Mouse (Mus musculus) hindlimb bud, embryonic 11.5 days (tissue): Measurements from ENCODE around the gene Ssr3.

ENCODE experiments used
- DNase-seq: peaks from one replicate; pipeline ENCODE4 v3.0.0-alpha.2; 2012; ENCODE audit warnings: low read depth, low spot score; ENCODE audit errors: extremely low spot score

Ssr3 gene

DNA sequence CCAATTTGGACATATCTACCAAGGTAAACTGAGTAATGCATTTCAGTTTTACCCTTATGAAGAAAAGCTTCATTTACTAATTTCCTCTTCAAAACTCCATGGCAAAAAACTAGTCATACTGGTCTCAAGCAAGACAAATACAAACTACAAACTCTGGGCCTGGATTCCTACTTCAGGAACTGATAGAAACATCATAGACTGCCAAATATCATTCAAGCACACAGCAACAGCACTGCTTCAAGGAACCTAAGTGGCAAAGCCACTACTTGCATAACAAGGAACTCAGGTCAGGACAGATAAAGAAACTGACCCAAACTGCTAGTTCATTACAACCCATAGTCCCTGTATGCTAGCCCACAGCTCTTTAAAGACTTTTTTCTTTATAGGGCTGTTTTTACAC lies 13.7 kb downstream of the Ssr3 start:
- DNase-seq: no peak

GRCm38 (mm10) chr3:65374729-65375128 lies 17.7 kb downstream of the Ssr3 start:
- DNase-seq: no peak

DNA sequence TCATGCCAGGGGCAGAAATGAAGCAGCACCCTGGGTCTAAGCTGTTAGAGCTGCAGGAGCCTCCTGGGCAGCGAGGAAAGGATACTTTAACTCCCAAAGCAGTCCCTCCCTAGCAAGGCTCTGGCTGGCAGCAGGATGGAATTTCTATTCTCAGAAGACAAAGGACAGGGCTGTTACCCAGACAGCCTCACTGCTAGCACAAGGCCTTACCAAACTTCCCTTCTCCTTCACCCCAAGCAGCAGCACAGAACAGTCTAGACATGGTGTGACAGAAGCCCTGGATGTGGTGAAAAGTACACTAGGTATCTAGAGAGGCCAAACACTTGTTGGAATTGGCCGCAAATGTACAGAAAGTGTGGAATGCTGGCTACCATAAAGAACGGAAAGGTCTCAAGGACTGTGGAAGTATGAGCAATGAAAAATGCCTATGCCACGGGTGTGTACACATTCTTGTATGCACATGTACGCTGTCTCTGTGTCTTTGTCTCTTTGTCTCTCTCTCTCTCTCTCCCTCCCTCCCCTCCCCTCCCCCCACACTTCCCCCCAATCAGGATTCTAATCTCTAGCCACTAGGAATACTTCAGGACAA lies 18.7 kb downstream of the Ssr3 start:
- DNase-seq: no peak

GRCm38 (mm10) chr3:65372552-65372951 lies 19.9 kb downstream of the Ssr3 start:
- DNase-seq: no peak

GRCm38 (mm10) chr3:65367944-65368343 lies 24.5 kb downstream of the Ssr3 start:
- no peak for DNase-seq

GRCm38 (mm10) chr3:65365921-65366710 lies 26.3 kb downstream of the Ssr3 start:
- no peak for DNase-seq

DNA sequence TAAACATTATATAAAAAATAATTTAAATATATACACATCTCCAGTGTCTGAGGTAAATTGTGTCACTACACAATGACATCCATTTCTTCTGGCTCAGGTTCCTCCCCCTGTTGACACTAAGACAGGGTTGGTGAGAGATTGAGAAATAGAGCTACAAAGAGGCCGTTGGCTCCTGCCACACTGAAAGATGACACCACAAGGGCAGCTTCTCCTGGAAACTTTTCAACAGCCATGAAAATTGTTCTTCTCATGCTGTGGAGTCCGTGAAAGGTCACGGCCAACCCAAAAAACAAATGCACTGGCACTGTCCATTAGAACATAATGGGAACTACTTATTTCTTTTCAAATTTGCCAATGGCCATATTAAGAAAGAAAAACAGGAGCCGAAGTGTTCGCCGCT lies 27.2 kb downstream of the Ssr3 start:
- DNase-seq: no peak

DNA sequence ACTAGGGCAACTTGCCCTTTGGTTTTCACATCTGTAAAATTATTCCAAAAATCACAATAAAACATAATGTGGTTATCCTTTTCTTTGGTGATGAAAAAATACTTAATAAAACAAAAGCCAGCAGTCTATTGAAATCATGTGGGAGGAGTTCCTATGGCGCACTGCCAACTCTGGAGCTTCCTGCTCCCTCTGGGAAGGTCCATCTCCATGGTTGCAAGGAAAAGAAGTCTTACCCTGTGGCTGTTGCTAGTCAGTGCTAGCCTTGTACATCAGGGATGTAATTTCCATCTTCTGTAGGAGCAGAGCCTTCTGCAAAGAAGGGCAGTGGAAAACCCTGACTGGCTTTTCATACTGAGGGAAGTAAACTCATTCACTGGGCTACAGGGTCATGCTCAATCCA lies 29.0 kb downstream of the Ssr3 start:
- no peak for DNase-seq

GRCm38 (mm10) chr3:65360163-65360969 lies 32.1 kb downstream of the Ssr3 start:
- DNase-seq: no peak

DNA sequence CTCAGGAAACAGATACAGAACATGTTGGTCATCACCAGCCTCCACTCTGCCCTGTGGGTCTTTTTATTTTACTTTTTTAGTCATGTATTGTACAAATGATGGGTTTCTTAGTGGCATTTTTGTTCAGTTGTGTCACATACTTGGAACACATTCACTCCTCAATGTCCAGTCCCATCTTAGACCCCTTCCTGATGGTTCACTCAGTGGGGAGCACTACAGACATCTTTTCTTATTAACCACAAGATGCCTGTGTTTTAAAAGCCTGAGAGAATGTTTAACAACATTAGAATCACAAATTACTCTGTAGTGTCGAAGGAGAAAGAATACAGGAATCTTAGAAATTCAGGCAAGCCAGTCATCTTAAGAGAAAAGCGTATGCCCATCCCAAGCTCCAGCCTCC lies 33.6 kb downstream of the Ssr3 start:
- DNase-seq: no peak

- no peak for DNase-seq
These were observed 34.1 kb downstream of the Ssr3 start for GRCm38 (mm10) chr3:65358275-65358674.

DNA sequence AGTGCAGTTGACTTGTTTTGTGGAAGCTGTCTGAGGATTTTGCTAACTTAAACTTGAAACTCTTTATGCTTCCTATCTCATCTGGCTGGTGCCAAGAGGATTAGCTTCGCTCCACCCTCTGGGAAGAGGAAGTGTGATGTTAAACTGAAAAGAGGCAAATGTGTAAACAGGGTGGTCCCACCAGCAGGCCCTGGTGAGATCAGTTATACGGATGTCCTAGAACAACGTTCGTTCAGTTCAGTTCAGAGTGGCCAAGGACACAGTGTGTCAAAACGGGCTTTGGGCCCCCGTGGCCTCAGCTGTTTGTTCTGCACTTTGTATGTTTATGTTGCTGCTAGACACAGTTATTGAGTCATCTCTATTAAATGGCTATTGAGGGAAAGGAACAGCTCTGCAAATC lies 36.9 kb downstream of the Ssr3 start:
- DNase-seq: no peak

DNA sequence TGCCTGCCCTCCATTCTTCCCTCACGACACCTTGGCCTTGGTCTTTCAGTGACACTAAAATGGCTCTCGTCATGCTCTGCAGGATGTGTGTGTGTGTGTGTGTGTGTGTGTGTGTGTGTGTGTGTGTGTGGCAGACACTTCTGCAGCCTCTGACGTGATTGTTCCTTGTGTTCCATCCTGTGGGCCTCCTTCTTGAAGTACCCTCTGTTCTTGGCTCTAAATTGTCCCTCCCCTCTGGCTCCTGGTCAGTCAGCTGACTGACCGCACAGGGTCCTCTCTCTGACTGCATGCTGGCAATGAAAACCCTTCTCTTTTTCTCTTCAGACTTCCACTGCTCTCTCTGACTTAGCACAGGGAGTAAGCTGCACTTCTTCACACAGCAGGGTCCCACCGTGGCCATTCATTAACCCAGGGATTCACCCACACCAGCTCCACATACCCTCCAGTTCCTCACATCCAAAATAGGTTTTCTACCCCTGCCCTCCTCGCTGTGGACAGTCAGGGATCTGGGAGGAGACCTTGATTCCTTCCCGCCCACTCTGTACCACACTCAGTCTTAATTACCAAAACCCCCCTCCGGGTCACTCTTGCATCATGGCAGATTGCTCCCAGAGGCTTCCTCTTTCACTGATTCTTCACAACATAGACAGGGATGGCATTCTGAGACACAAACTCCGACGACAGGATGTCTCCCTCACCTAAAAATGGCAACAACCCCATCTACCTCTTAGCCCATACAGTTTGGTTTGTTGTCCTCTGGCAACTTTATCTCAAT lies 39.0 kb downstream of the Ssr3 start:
- no peak for DNase-seq

DNA sequence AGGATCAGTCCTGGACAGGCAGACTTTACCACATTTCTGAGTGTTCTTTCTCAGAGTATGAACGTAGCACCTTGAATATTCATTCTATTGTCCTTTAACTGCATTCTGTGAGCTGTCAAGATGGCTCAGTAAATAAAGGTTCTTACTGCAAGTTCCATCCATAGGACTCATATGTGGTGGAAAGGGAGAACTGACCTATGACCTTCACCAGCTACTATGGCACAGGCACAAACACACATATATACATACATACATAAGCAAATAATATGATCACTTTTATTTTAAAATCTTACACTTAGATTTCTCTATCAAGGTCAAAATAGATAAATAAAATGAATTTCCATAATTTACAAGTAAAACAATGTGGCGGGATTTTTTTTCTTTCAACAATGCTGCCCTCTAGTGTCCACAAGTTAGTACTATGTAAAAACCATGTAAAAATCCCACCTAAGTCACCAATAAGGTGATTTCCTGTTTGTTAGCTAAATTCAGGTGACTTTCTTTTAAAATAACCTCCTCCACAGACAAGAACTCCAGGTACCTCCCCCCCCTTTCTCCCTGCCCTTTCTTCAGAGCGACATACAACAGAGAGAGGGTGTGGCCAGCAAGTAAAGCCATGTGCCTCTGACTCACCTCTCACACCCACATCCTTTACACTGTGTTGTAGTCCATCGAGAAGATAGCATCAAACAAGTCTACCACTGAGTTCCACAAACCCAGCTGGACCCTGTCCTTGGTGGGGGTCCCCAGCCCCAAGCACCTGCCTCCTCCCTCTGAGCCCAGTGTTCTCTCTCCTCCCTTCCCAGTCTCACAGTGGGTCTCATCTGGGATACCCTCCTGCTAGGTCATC lies 39.9 kb downstream of the Ssr3 start:
- no peak for DNase-seq

- no peak for DNase-seq
These were observed 46.2 kb downstream of the Ssr3 start for GRCm38 (mm10) chr3:65346176-65346575.

DNA sequence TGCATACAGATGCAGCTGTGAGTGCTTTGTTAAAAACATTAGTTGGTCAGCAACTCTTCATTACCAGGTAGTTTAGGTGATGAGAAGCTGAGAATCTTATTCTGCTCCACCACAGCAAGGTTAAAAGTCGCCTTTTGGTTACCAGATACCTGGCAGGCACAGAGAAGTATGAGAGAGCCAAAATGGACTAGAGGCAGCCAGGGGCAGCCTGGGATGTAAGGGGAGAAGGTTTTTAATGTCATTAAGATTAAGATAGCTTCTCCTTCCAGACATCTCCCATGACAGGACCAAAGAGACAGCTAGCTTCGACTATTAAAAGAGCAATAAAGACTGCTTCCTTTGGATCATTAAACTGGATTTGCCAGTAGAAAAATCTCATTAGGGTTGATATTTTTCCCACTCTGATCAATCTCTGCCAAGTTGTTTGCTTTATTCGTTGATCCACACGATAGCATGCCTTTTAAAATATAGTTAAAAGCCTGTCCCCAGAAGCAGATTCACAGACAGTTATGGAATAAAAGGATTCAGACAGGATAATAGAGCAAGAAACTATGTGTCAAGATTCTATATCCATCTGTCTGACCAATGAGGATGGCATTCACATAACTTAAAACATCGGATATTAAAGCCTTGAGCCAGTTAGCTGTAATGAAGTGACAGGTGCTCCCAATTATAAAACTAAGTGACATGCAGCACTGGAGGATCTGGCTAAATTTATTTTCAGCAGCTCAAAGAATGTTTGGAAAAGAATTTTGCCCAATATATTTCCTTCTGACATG lies 52.1 kb downstream of the Ssr3 start:
- DNase-seq: no peak

- DNase-seq: no peak
These were observed 54.5 kb downstream of the Ssr3 start for GRCm38 (mm10) chr3:65337835-65338464.
